Mouse (Mus musculus): ENCODE data around the gene Wbp1.

GRCm38 (mm10) chr6:83104158-83104557 lies 17.2 kb downstream of the Wbp1 start:
- TF ChIP-seq CTCF (conservative IDR thresholded peaks at IDR 0.05; ENCODE audit: low read length) (no peak), NANOG (IDR thresholded peaks at IDR 0.05; ENCODE audit: borderline replicate concordance, low read length) (no peak), POU5F1 (IDR thresholded peaks at IDR 0.05; ENCODE audit: borderline replicate concordance, low read length) (no peak)
